Mouse (Mus musculus): ENCODE results near the gene Ddx27. TPM values are rescaled to one million over a fixed set of nuclear protein-coding genes. Genes with fewer than 3 reads are reported as not detected.

Ddx27 gene
- polyA plus RNA-seq, 1 experiment from 2014 or later: 24.2 TPM

DNA sequence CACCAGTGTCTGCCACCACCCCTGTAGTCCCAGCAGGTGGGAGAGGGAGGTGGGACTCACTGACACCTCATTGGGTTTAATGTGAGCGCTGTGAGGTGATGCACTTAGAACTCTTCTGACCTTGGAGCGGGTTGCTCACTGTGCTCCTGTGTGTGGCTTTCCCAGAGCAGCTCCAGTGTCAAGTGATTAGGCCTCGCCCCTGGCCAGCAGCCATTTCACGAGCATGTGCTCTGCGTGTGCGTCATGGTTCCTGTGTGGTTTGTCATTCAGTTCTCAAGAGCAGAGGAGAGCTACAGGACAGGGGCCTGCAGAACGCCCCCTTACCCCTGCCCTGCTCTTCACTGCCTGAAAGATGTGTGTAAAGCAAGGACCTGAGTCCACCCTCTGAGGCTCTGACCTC, 13.6 kb downstream of the Ddx27 start:
- Histone ChIP-seq H3K9ac (no peak overlapping the region), H3K9me3 (replicated peaks) (no peaks in the 10 kb centered on the region), H3K27ac (no peak overlapping the region), H3K36me3 (peaks cover 85% of the 10 kb centered on the region), H3K4me2 (no peak overlapping the region), H3K4me3 (no peak overlapping the region), H3K27me3 (no peaks in the 10 kb centered on the region), H3K4me1 (replicated peaks) (no peaks in the 10 kb centered on the region)
- 90% methylated on average over 7 of the region's 7 CpGs for WGBS
- no peak for ATAC-seq (replicated peaks; ENCODE audit: insufficient number of reproducible peaks, insufficient read depth, low FRiP score, low read depth)

DNA sequence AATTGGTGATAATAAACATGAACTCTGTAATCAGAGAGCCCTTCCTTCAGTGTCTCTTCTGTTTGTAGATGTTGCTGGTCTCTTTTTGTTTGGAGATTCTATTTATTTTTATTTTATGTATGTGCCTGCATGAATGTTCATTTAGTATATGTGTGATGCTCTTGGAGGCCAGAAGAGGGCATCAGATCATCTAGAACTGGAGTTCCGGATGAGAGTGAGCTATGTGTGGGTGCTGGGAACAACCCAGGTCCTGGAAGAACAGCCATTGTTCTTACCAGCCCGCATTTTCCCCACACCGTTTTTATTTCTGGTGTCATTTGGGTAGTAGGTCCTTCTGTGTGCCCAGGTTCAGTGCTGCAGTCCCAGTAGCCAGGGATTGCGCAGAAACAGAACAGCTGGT, 15.5 kb downstream of the Ddx27 start:
- H3K9me3 ChIP-seq (replicated peaks): no peaks in the 10 kb centered on the region
- H3K4me2 ChIP-seq: no peak overlapping the region
- no peaks in the 10 kb centered on the region for H3K27me3 ChIP-seq
- 92% methylated on average over 4 of the region's 4 CpGs for WGBS
- H3K9ac ChIP-seq: no peak overlapping the region
- ATAC-seq (replicated peaks; ENCODE audit: insufficient number of reproducible peaks, insufficient read depth, low FRiP score, low read depth): no peak
- H3K27ac ChIP-seq: no peak overlapping the region
- H3K4me3 ChIP-seq: no peak overlapping the region
- H3K36me3 ChIP-seq: peaks cover 89% of the 10 kb centered on the region
- H3K4me1 ChIP-seq (replicated peaks): no peaks in the 10 kb centered on the region

DNA sequence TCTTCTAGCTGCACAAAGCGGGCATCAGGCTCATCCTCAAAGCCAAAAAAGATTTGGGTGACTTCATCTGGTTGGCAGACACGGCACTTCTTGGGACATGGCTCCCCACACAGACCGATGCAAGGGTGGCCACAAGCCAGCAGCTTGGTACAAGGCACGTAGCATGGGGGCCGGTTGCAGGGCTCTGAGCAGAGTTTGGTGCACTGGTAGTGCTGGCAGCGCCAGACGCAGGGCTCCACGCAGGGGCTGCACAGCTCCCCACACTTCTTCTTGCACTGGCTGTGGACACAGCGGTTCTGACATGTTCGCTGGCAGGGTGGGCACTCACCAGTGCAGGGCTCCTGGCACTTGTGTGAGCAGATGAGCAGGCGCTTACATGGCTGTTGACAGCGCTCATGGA, 22.7 kb downstream of the Ddx27 start:
- 90% methylated on average over 12 of the region's 12 CpGs for WGBS
- H3K4me3 ChIP-seq: no peak overlapping the region
- H3K36me3 ChIP-seq: peaks cover 93% of the 10 kb centered on the region
- H3K4me2 ChIP-seq: no peak overlapping the region
- H3K9ac ChIP-seq: no peak overlapping the region
- no peaks in the 10 kb centered on the region for H3K4me1 ChIP-seq (replicated peaks)
- H3K27me3 ChIP-seq: no peaks in the 10 kb centered on the region
- no peak for ATAC-seq (replicated peaks; ENCODE audit: insufficient number of reproducible peaks, insufficient read depth, low FRiP score, low read depth)
- H3K27ac ChIP-seq: no peak overlapping the region
- H3K9me3 ChIP-seq (replicated peaks): no peaks in the 10 kb centered on the region

DNA sequence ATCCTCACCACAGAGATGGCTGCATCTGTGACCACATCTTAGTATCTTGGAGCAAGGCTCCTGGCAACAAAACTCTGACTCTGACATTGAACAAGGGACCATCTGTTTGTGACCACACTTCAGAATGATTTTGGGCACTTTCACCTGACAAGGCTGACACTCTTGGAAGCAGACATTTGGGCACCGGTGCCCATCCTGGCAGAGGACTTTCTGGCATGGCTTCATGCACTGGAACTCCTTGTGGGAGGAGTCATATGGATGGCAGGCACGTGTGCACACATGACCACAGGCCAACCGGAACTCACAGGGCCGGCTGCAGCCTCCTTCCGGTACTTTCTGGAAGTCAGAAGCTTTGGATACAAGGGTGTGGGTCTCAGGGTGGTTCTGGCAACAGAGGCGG, 23.3 kb downstream of the Ddx27 start:
- Histone ChIP-seq H3K9ac (no peak overlapping the region), H3K4me1 (replicated peaks) (peaks cover 2% of the 10 kb centered on the region; the same call in 1 of the 2 replicates), H3K4me3 (no peak overlapping the region), H3K36me3 (peaks cover 97% of the 10 kb centered on the region), H3K27ac (no peak overlapping the region), H3K4me2 (no peak overlapping the region), H3K27me3 (no peaks in the 10 kb centered on the region), H3K9me3 (replicated peaks) (no peaks in the 10 kb centered on the region)
- ATAC-seq (replicated peaks; ENCODE audit: insufficient number of reproducible peaks, insufficient read depth, low FRiP score, low read depth): no peak
- 87% methylated on average over 6 of the region's 6 CpGs for WGBS

DNA sequence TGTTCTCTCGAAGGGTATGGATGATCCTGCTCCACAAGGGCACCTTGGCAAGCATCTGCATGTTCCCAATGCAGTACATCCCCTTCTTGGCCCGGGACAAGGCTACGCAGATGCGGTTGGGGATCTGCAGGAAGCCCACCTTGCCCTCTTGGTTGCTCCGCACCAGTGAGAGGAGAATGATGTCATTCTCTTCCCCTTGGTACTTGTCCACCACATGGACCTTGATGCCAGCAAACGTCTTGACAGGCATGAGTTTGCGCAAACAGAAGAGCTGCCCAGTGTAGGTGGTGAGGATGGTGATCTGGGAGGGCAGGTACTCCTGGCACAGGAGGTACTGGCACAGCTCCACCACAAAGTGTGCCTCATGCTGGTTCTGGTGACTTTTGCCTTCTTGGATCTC, 23.7 kb downstream of the Ddx27 start:
- H3K4me3 ChIP-seq: no peak overlapping the region
- H3K36me3 ChIP-seq: peaks cover 96% of the 10 kb centered on the region
- H3K4me2 ChIP-seq: no peak overlapping the region
- 91% methylated on average over 7 of the region's 7 CpGs for WGBS
- no peaks in the 10 kb centered on the region for H3K9me3 ChIP-seq (replicated peaks)
- no peak for ATAC-seq (replicated peaks; ENCODE audit: insufficient number of reproducible peaks, insufficient read depth, low FRiP score, low read depth)
- H3K4me1 ChIP-seq (replicated peaks): peaks cover 4% of the 10 kb centered on the region; the same call in 1 of the 2 replicates
- no peaks in the 10 kb centered on the region for H3K27me3 ChIP-seq
- no peak overlapping the region for H3K9ac ChIP-seq
- no peak overlapping the region for H3K27ac ChIP-seq

DNA sequence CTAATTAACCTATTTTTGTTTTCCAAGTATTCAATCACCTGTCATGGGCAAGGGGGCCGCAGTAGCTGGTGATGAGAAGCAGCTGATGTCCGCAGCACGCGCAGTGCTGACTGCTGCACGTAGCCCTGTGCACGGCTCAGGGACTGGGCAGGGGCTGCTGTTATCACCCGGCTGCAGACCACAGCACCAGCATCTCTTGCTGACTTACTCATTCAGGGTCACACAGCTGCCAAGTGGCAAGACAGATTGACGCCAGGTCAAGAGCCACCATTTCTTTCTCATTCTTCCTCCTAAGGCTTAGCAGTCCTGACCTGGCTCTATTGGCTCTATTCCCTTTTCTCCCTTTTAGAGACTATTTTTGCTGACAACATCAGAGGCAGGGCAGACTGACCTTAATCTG, 24.4 kb downstream of the Ddx27 start:
- no peak overlapping the region for H3K9ac ChIP-seq

DNA sequence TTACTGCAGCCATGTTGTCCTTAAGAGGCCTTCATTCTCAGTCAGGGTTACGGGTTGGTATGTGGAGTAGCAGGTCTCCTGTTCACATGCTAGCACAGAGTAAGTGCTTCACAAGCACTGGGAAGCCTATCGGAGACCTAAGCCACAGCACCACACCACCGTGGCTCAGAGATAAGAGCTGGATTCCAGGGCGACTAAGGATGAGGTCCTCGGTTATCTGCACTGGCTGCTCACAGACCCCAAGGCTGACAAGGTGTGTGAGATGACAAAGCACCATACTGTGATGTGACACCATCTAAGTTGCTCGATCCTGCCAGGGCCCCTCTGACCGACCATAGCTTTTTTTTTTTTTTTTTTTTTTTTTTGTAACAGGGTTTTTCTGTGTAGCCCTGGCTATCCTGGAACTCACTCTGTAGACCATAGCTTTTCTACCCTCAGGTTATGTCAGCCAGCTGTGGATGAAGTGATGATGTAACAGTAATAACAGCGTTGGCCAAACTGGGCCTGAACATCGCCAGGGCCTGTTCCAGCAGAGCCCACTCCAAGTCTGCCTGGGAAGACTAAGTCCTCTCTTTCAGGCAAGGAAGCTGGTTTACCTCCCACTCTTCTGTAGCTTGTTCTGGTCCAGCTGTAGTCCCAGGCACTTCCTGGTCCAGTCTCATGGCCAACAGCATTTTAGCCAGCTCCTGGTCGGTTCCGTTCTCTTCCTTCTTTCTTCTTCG, 28.6 kb downstream of the Ddx27 start:
- Histone ChIP-seq H3K4me1 (replicated peaks) (peaks cover 9% of the 10 kb centered on the region), H3K27me3 (no peaks in the 10 kb centered on the region), H3K4me3 (no peak overlapping the region), H3K36me3 (peaks cover 95% of the 10 kb centered on the region), H3K4me2 (no peak overlapping the region), H3K9me3 (replicated peaks) (no peaks in the 10 kb centered on the region), H3K9ac (no peak overlapping the region), H3K27ac (no peak overlapping the region)
- 67% methylated on average over 12 of the region's 12 CpGs for WGBS
- ATAC-seq (replicated peaks; ENCODE audit: insufficient number of reproducible peaks, insufficient read depth, low FRiP score, low read depth): no peak; the same call in 1 of the 2 replicates

More for the DNA sequence above, 24.4 kb downstream of the Ddx27 start:
- ATAC-seq (replicated peaks; ENCODE audit: insufficient number of reproducible peaks, insufficient read depth, low FRiP score, low read depth): no peak
- Histone ChIP-seq H3K27ac (no peak overlapping the region), H3K4me2 (no peak overlapping the region), H3K9me3 (replicated peaks) (no peaks in the 10 kb centered on the region), H3K4me1 (replicated peaks) (peaks cover 4% of the 10 kb centered on the region; the same call in 1 of the 2 replicates), H3K27me3 (no peaks in the 10 kb centered on the region), H3K36me3 (peaks cover 96% of the 10 kb centered on the region), H3K4me3 (no peak overlapping the region)
- WGBS: 74% methylated on average over 8 of the region's 8 CpGs

DNA sequence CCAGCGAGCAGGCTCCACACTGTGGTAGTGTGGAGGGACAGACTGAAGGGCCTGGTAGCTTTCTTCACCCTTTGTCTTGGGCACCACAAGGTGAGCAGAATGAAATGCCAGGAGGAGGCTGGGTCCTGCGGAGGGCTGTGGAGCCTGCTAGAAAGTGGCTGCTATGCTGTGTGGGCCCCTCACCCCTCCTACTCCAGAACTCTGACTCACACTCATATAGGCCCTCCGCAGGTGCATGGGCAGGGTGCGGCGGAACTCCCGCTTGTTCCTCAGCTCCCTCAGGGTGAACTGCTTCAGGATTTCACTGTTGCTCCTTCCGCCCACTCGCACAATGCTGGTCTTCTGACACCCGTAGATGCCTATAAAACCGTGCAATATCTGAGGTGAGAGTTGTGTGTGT, 33.2 kb downstream of the Ddx27 start:
- H3K36me3 ChIP-seq: peaks cover 62% of the 10 kb centered on the region
- no peak overlapping the region for H3K9ac ChIP-seq
- WGBS: 83% methylated on average over 10 of the region's 10 CpGs
- peaks cover 13% of the 10 kb centered on the region for H3K4me1 ChIP-seq (replicated peaks)
- H3K4me3 ChIP-seq: no peak overlapping the region
- H3K9me3 ChIP-seq (replicated peaks): no peaks in the 10 kb centered on the region
- H3K4me2 ChIP-seq: no peak overlapping the region
- no peaks in the 10 kb centered on the region for H3K27me3 ChIP-seq
- ATAC-seq (replicated peaks; ENCODE audit: insufficient number of reproducible peaks, insufficient read depth, low FRiP score, low read depth): no peak
- H3K27ac ChIP-seq: peak overlapping the region; percentile 79

DNA sequence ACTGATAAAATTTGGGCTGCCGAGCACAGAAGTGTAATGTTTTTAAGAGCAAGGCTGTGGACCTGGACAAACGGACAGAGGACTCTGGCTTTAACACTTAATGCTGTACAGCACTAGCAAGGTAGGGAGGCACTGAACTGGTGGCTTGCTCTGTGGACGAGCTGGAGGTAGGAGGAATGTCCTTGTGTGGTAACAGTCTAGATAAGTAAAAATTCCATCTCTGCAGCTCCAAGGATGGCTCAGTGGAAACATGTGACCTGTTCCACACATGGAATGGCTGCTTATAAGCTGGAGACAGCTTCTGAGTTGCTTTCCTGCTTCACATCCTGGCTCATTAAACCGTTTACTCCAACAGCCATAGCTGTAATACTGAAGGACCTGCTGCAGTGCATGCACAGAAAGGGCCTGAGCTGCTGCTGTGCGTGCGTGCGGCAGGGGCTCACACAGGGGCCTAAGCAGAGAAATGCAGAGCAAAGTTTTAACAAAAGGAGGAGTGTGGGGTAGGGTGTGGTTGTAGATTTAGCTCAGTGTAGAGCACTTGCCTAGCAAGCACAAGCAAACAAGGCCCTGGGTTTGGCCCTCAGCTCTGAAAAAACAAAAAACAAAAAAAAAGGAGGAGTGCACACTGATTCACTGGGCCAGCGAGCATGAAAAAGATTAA, 33.8 kb downstream of the Ddx27 start:
- H3K9ac ChIP-seq: no peak overlapping the region
- 65% methylated on average over 8 of the region's 8 CpGs for WGBS
- peak overlapping the region; percentile 79 for H3K27ac ChIP-seq
- H3K4me2 ChIP-seq: no peak overlapping the region
- H3K4me3 ChIP-seq: no peak overlapping the region
- peaks cover 56% of the 10 kb centered on the region for H3K36me3 ChIP-seq
- H3K4me1 ChIP-seq (replicated peaks): peaks cover 16% of the 10 kb centered on the region
- H3K27me3 ChIP-seq: no peaks in the 10 kb centered on the region
- no peak; the same call in 1 of the 2 replicates for ATAC-seq (replicated peaks; ENCODE audit: insufficient number of reproducible peaks, insufficient read depth, low FRiP score, low read depth)
- H3K9me3 ChIP-seq (replicated peaks): no peaks in the 10 kb centered on the region

DNA sequence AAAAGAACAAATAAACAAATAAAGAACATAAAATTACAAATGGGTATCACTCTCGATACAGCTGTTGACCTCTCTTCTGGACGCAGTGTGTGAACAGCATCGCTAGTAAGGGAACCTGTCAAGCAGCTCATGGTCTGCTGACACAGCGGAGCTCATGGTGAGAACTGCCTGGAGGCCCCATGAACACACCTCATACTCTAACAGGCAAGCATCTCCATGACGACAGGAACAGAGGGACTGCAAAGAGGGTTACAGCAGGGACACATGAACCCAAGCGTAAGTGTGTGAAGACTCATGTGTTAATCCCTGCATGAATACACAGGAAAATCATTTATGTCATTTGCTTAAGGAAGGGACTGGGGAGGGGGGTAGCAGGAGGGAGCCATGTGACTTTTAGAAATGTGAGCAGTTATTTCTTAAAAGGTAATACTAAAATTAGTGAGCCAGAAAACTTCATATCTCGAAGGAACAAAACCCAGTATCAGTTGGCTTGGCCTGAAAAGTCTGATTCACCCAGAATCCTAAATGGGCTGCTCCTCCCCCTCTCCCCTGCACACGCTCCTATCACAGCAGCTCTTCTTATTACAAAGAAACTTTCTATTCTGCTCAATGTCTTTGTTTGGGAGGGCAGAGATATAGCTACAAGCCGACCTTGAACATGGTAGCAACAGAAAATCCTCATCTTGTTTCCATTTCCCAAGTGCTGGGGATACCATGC, 38.3 kb downstream of the Ddx27 start:
- no peak; the same call in 1 of the 2 replicates for ATAC-seq (replicated peaks; ENCODE audit: insufficient number of reproducible peaks, insufficient read depth, low FRiP score, low read depth)
- WGBS: 60% methylated on average over 9 of the region's 9 CpGs
- Histone ChIP-seq H3K4me3 (no peak overlapping the region), H3K9me3 (replicated peaks) (no peaks in the 10 kb centered on the region), H3K27ac (0 out of 2 replicates have a peak overlapping the region, but pooled peaks have one; percentile 3), H3K9ac (no peak overlapping the region), H3K4me2 (no peak overlapping the region), H3K4me1 (replicated peaks) (peaks cover 26% of the 10 kb centered on the region), H3K27me3 (no peaks in the 10 kb centered on the region), H3K36me3 (peaks cover 52% of the 10 kb centered on the region)

DNA sequence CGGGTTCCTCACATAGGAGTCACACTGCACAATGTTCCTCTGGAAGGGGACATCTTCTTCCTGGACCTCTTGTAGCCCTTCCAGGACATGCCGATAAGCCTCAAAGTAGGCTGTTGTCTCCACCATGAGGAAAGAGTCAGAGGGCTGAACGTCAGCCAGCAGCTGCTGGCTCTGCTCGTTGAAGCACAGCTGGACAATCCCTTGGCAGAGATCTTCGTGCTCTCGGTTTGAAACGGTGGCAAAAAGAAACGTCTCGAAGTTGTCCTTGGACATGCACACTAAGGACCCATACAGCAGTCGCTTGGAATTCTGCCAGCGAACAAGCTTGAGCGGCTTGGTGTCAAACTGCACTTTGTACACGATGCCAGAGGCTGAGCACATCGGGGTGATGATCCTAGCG, 40.4 kb downstream of the Ddx27 start:
- no peaks in the 10 kb centered on the region for H3K27me3 ChIP-seq
- H3K27ac ChIP-seq: no peak overlapping the region
- 74% methylated on average over 15 of the region's 15 CpGs for WGBS
- no peaks in the 10 kb centered on the region for H3K9me3 ChIP-seq (replicated peaks)
- peaks cover 24% of the 10 kb centered on the region for H3K4me1 ChIP-seq (replicated peaks)
- H3K36me3 ChIP-seq: peaks cover 47% of the 10 kb centered on the region
- no peak overlapping the region for H3K9ac ChIP-seq
- no peak overlapping the region for H3K4me3 ChIP-seq
- H3K4me2 ChIP-seq: no peak overlapping the region
- ATAC-seq (replicated peaks; ENCODE audit: insufficient number of reproducible peaks, insufficient read depth, low FRiP score, low read depth): no peak
